Mouse (Mus musculus) limb, embryonic 15.5 days (tissue): Measurements from ENCODE around the gene Ppp1r11. TPM values are rescaled to one million over a fixed set of nuclear protein-coding genes. Genes with fewer than 3 reads are reported as not detected.
"Not testable (repeated sequence)": the region's sequence is repeated elsewhere in the genome, so short reads cannot be mapped to it uniquely, and the experiment has no call there.

Source experiments
- ATAC-seq: fragments of 200-750 bp; cut with Nextera tagmentation; 2 replicates; pipeline ENCODE4 v1.8.0; 2017; ENCODE audit warnings: low read depth, moderate TSS enrichment; ENCODE audit not compliant: insufficient number of reproducible peaks, low FRiP score, low TSS enrichment
- H3K27ac ChIP-seq: fragments of 300-500 bp; sonication (generic); 2 replicates; pipeline ENCODE4 v1.5.1; 2015; ENCODE audit warnings: moderate library complexity, mild to moderate bottlenecking, inconsistent platforms
- H3K27me3 ChIP-seq: fragments of 300-500 bp; sonication (generic); 2 replicates; pipeline ENCODE4 v1.6.1; 2015; ENCODE audit warnings: inconsistent platforms
- H3K36me3 ChIP-seq: fragments of 300-500 bp; sonication (generic); 2 replicates; pipeline ENCODE4 v1.6.1; 2015; ENCODE audit warnings: inconsistent platforms
- H3K4me1 ChIP-seq: fragments of 300-500 bp; sonication (generic); 2 replicates; pipeline ENCODE4 v1.6.1; 2015; ENCODE audit warnings: inconsistent platforms
- H3K4me2 ChIP-seq: fragments of 300-500 bp; sonication (generic); 2 replicates; pipeline ENCODE4 v1.6.1; 2015; ENCODE audit warnings: mild to moderate bottlenecking, inconsistent platforms
- H3K4me3 ChIP-seq: fragments of 300-500 bp; sonication (generic); 2 replicates; pipeline ENCODE4 v1.5.1; 2015; ENCODE audit warnings: mild to moderate bottlenecking, inconsistent platforms
- H3K9ac ChIP-seq: fragments of 300-500 bp; sonication (generic); 2 replicates; pipeline ENCODE4 v1.6.1; 2015; ENCODE audit warnings: inconsistent platforms
- H3K9me3 ChIP-seq: fragments of 300-500 bp; sonication (generic); 2 replicates; pipeline ENCODE4 v1.6.1; 2016; ENCODE audit warnings: inconsistent platforms
- WGBS: fragments of 180-500 bp; shearing (Covaris S2); methylation state at CpG from one replicate; pipeline ENCODE4 v1.1.7; 2015; 5-methylcytosine and 5-hydroxymethylcytosine counted together
- polyA plus RNA-seq: library from polyadenylated mRNA; unstranded; fragments of >200 nt; fragmentation: Nextera tagmentation; extraction: Ambion mirVana; gene quantifications from 2 replicates; pipeline ENCODE4 v1.2.1, GENCODE M21; 2015

Gene Ppp1r11
- 106 and 112 TPM in 2 replicates for polyA plus RNA-seq

DNA sequence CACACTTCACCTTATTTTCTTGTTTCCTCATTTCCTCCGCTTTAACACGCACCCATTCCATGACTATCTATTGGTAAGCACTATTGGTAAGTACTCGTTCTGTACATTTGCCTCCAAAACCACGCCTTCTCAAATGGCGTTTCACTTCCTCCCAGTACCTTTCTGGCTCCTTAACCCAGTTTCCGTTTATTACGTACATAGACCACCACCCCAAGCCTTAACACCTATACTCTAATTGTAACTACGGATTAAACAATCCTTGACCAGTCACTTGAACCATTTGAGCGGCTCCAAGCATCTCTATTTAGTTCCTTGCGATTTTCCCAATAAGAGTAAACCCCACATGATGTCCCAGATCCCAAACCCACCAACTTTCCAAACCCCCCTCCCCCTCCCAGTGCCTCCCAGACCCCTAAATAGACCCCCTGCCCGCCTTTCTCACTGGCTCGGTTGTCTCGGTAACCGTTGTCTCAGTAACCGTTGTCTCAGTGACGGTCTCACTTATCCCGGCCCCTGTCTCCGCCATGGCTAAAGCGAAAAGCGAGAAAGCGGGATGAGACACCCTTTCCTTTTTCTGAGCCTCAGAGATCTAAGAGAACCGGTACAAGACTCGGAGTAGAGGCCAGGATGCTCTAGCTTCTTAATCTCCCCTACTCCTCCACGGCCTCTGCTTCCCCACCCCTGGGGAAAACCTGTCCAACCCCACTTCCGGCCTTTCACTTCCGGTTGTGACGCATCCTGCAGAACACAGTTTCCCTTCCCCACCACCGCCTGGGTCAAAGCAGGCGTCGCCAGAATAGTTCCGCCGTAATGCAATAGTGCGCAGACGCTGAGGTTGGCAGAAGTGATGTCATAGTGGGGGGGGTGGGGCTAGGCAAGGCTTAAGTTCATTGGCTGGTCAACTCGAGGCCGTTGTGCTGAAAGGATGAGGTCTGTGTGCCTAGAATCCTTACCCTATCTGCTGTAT, at the start of gene Ppp1r11:
TSS of gene Ppp1r11 (minus strand) at position 761 of the 967 bp plus-strand sequence.
- ATAC-seq = peak; percentile 95
- Histone ChIP-seq H3K4me1 (peaks cover 20% of the 10 kb centered on the region), H3K4me3 (peak within 1 kb of the TSS; percentile 75), H3K9ac (peak within 1 kb of the TSS; percentile 73), H3K27ac (peak within 1 kb of the TSS; percentile 80), H3K9me3 (no peaks in the 10 kb centered on the region), H3K27me3 (peaks cover 11% of the 10 kb centered on the region), H3K4me2 (peak within 1 kb of the TSS; percentile 62), H3K36me3 (peaks cover 32% of the 10 kb centered on the region)
- WGBS = 3% methylated on average over 36 of the region's 36 CpGs

DNA sequence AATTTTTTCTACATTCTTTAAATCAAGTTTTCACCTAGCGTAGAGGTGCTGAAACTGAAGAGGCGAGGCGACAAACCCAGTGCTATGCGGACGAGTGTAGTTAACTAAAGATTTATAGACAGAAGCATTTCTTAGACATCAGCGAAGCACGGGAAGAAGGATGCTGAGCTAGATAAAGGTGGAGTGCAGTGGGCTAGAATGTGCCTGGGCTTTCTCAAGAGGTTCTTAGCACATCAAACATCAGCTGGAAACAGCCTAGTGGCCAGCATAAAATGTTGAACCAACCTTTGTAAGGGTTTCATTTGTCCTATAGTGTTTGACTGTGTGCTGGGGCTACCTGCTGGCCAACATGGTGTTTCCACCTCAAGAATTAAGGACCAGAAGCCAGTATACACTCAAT, 49.3 kb upstream of the Ppp1r11 start, which contains the start of gene Zfp57:
TSS of gene Zfp57 (plus strand) at position 301 of the 400 bp plus-strand sequence.
- Histone ChIP-seq H3K9me3 (no peaks in the 10 kb centered on the region), H3K27ac (no peak within 1 kb of the TSS), H3K4me1 (peaks cover 7% of the 10 kb centered on the region), H3K9ac (no peak within 1 kb of the TSS), H3K4me3 (peak within 1 kb of the TSS; percentile 75), H3K36me3 (peaks cover 2% of the 10 kb centered on the region), H3K27me3 (no peaks in the 10 kb centered on the region), H3K4me2 (peak within 1 kb of the TSS; percentile 82)
- no peak for ATAC-seq
- WGBS = 91% methylated on average over 7 of the region's 7 CpGs

DNA sequence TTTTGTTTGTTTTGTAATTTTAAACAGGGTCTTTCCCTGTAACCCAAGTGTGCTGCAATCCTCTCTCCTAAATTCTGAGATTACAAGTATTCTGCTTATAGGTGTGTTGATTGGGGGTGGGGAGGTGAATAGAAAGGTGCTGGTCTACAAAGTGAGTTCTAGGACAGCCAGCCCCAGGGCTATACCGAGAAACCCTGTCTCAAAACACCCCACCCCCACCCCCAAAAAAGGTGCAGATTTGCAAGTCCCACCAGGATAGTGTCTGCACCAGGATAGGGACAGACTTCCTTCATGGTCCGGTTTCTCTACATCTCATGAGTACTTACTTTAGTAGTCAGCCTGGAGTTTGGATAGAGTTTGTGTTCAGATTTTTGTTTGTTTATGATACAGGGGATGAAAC, 46.9 kb upstream of the Ppp1r11 start:
- no peak for ATAC-seq
- Histone ChIP-seq H3K9ac (no peak overlapping the region), H3K4me2 (no peak overlapping the region), H3K36me3 (no peaks in the 10 kb centered on the region), H3K4me3 (no peak overlapping the region), H3K27ac (no peak overlapping the region), H3K27me3 (no peaks in the 10 kb centered on the region), H3K4me1 (peaks cover 4% of the 10 kb centered on the region), H3K9me3 (no peaks in the 10 kb centered on the region)
- 74% methylated on average over 2 of the region's 2 CpGs for WGBS

DNA sequence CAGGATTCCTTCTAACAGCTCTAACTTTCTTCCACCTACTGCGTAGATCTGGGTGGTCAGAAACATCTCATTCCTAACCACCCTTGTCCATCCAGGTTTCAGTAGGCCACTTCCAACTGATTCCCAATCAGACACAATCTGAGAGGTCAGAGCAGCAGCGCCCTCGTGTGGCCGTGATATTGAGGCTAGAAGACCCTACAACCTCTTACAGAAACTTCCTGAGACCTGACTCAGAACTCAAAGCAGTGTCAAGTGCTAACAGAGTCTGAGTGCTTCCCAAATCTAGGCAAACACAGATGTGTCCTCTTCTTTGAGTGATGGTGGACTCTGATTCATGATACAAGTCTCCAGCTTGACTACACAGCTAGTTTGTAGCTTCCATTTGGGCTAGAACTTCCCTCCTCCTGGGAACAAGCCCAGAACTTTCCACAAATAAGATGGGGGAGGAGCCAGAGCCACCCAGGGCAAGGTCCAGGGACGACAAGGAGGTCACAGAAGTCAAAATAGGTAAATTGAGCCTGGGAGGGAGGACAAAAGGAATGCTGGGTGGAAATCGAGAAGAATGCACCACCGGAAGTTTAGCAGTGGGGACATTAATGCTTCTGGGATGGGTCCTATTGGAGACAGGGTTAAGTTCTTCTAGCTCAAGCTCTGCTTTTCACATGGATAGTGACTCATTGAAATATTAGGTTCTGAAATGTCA, 45.6 kb upstream of the Ppp1r11 start:
- H3K27ac ChIP-seq = no peak overlapping the region
- H3K27me3 ChIP-seq = no peaks in the 10 kb centered on the region
- no peak overlapping the region for H3K9ac ChIP-seq
- WGBS = 26% methylated on average over 7 of the region's 7 CpGs
- no peaks in the 10 kb centered on the region for H3K36me3 ChIP-seq
- H3K4me1 ChIP-seq = no peaks in the 10 kb centered on the region
- H3K4me3 ChIP-seq = no peak overlapping the region
- H3K9me3 ChIP-seq = no peaks in the 10 kb centered on the region
- H3K4me2 ChIP-seq = no peak overlapping the region
- ATAC-seq = no peak

DNA sequence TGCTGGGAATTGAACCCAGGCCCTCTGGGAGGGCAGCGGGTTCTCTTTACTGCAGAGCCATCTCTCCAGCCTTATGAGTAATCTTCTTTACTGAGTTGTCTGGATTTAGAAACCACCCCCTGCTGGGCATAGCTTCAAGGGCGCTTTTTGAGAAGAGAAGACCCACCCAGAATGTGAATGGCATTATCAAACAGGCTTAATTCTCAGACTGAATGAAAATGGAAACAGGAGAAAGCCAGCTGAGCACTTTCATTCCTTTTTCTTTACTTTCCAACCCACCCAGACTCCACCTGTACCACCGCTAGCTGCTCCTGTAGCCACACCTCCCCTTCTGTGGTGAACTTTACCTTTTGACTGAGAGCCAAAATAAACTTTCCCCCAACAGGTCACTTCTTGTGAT, 43.9 kb upstream of the Ppp1r11 start:
- Histone ChIP-seq H3K4me2 (no peak overlapping the region), H3K9ac (no peak overlapping the region), H3K4me1 (no peaks in the 10 kb centered on the region), H3K4me3 (no peak overlapping the region), H3K27me3 (0 out of 2 replicates have a peak, but pooled peaks cover 4% of the 10 kb centered on the region), H3K36me3 (no peaks in the 10 kb centered on the region), H3K9me3 (no peaks in the 10 kb centered on the region), H3K27ac (no peak overlapping the region)
- no peak for ATAC-seq
- 82% methylated on average over 3 of the region's 3 CpGs for WGBS

DNA sequence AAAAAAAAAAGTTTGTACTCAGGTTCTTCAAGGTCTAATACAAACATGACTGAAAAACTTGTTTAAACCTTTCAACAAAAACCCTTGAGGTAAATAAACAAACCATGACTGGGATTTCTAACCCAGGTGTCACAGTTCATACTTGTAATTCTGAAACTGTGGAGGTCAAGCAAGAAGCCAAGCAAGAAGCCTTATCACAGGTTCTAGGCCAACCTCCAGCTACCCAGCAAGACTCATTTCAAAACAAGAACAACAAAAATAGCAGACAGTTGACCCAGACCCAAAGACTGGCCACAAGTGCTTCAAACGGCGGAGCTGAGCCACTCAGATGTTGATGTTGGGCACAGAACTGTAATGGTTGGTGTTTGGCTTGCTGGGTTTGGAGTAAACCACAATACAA, 43.0 kb upstream of the Ppp1r11 start:
- no peaks in the 10 kb centered on the region for H3K9me3 ChIP-seq
- 96% methylated on average over 2 of the region's 2 CpGs for WGBS
- H3K4me3 ChIP-seq = no peak overlapping the region
- H3K9ac ChIP-seq = no peak overlapping the region
- ATAC-seq = no peak
- no peak overlapping the region for H3K27ac ChIP-seq
- no peak overlapping the region for H3K4me2 ChIP-seq
- H3K36me3 ChIP-seq = no peaks in the 10 kb centered on the region
- no peaks in the 10 kb centered on the region for H3K4me1 ChIP-seq
- H3K27me3 ChIP-seq = 0 out of 2 replicates have a peak, but pooled peaks cover 6% of the 10 kb centered on the region

DNA sequence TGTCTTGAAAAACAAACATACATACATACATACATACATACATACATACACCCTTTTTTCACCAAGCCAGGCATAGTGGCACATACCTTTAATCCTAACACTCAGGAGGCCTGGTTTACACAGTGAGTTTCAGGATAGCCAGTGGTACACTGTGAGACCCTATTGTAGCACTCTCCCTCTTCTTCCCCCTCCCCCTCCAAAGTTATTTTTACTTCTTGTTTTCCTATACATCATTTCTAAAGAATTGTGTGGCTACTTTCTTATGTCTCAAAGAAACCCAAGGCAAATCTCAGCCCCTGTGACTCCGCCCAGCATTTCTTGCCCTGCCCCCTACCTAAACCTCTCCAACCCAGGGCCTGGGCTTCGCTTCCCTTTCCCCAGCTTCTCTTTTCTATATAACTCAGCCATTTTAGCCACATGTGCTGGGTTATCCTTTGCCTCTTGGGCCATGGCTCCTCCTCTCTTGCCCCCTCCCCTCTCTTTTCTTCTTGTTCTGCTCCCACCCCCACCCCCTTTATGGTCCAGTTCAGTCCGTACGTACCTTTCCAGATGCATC, 42.3 kb upstream of the Ppp1r11 start:
- no peaks in the 10 kb centered on the region for H3K9me3 ChIP-seq
- no peaks in the 10 kb centered on the region for H3K36me3 ChIP-seq
- ATAC-seq = no peak
- WGBS = 88% methylated on average over 4 of the region's 4 CpGs
- H3K9ac ChIP-seq = no peak overlapping the region
- H3K27me3 ChIP-seq = peaks cover 12% of the 10 kb centered on the region
- H3K4me2 ChIP-seq = no peak overlapping the region
- H3K4me1 ChIP-seq = no peaks in the 10 kb centered on the region
- H3K27ac ChIP-seq = no peak overlapping the region
- H3K4me3 ChIP-seq = no peak overlapping the region

DNA sequence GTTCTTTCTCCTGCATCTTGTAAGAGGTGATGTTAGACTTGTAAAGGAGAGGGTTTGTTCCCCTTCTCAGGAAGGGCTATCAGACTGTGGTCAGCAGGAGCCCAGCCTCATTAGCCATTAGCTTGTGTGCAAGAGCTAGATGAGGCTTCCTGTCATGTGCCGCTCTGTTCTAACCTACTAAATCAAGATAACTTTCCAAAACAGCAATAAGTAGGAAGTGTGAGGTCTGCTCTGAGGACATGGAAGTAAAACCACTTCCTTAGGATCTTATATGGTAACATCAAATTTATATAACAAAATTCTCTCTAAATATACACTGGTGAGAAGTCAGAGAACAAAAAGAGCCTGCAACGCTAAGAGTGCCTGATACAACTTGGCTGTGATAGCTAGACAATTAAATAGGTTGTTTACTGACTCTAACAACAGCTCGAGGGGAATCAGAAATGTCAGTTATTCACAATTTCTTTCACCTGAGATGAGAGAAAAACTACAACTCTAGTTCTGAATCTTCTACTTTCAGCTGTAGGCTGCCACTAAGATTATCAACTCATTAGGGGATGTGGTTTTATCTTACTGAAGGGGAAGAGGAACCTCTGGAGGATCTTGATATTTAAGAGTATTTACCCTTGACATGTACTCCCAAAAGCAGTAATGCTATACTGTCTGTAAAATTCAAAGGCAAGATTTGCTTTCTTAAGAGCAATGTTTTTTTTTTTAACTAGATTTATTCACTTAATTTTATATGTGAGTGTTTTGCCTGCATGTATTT, 41.0 kb upstream of the Ppp1r11 start:
- H3K4me3 ChIP-seq = no peak overlapping the region
- ATAC-seq = no peak
- WGBS = 56% methylated on average over 3 of the region's 3 CpGs

DNA sequence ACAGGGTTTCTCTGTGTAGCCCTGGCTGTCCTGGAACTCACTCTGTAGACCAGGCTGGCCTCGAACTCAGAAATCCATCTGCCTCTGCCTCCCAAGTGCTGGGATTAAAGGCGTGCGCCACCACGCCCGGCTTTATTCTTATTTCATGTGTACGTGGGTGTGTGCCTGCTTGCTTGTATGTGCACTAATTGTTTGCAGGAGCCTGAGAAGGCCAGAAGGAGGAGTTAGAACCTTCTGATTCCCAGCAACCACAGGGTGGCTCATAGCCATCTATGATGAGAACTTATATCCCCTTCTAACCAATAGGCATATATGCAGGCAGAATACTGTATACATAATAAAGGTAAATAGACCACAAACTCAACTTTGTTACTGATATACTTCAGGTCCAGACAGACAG, 39.1 kb upstream of the Ppp1r11 start:
- WGBS = 91% methylated on average over 6 of the region's 6 CpGs
- not testable (repeated sequence) for ATAC-seq, H3K4me1 ChIP-seq, H3K9ac ChIP-seq, H3K4me2 ChIP-seq, H3K27ac ChIP-seq, H3K9me3 ChIP-seq, H3K4me3 ChIP-seq, H3K36me3 ChIP-seq
- H3K27me3 ChIP-seq = peaks cover 31% of the 10 kb centered on the region

More for the DNA sequence above, 41.0 kb upstream of the Ppp1r11 start:
- H3K36me3 ChIP-seq = no peaks in the 10 kb centered on the region
- H3K9ac ChIP-seq = no peak overlapping the region
- H3K4me1 ChIP-seq = 0 out of 2 replicates have a peak, but pooled peaks cover 3% of the 10 kb centered on the region
- H3K4me2 ChIP-seq = no peak overlapping the region
- H3K27ac ChIP-seq = no peak overlapping the region
- peaks cover 26% of the 10 kb centered on the region for H3K27me3 ChIP-seq
- H3K9me3 ChIP-seq = no peaks in the 10 kb centered on the region

DNA sequence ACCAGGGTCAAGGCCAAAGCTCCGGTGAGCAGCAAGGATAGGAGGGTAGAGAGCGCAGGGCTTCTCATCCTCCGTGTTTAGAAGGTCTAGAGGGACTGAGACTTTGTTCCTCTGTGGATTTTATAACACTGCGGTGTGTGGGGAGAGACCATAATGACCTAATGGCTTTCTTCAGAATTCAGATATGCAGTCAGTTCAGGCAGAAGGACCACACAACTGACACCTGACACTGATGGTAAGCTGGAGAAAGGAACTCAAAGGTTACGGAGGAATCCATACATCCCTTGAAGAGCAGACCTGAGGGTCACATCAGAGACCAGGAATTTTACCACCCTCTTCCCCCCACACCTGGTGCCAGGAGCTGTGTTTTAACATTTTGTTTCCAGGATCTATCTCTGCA, 37.9 kb upstream of the Ppp1r11 start, which contains the start of gene H2-M5:
TSS of gene H2-M5 (minus strand) at position 101 of the 400 bp plus-strand sequence.
- Histone ChIP-seq H3K27me3 (peaks cover 31% of the 10 kb centered on the region), H3K9me3 (no peaks in the 10 kb centered on the region), H3K36me3 (no peaks in the 10 kb centered on the region), H3K4me2 (peak within 1 kb of the TSS; percentile 27; the same call in 1 of the 2 replicates), H3K4me3 (0 out of 2 replicates have a peak within 1 kb of the TSS, but pooled peaks have one; percentile 3), H3K9ac (no peak within 1 kb of the TSS), H3K4me1 (0 out of 2 replicates have a peak, but pooled peaks cover 3% of the 10 kb centered on the region), H3K27ac (no peak within 1 kb of the TSS)
- no peak for ATAC-seq
- WGBS = 27% methylated on average over 5 of the region's 5 CpGs

DNA sequence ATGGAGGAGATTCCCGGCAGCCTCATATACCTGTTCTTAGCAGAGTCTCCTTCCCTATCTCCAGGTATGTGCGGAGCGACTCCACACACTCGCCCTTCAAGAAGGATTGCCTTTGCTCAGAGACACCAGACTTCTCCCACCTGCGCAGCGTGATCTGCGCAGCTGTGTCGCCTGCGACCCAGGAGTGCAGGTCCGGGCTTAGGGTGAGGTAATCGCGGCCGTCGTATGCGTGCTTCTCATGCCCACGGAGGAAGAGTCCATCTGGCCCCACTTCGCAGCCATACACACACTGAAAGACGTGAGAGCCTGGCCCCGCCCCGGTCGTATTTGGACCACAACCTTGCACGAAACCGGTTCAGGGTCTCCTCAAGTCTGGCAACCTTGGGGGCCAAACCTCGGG, 36.9 kb upstream of the Ppp1r11 start:
- H3K9me3 ChIP-seq = no peaks in the 10 kb centered on the region
- ATAC-seq = peak; percentile 35; the same call in 1 of the 2 replicates
- no peak overlapping the region for H3K9ac ChIP-seq
- 0 out of 2 replicates have a peak overlapping the region, but pooled peaks have one; percentile 3 for H3K4me3 ChIP-seq
- H3K4me1 ChIP-seq = 0 out of 2 replicates have a peak, but pooled peaks cover 3% of the 10 kb centered on the region
- H3K27me3 ChIP-seq = peaks cover 31% of the 10 kb centered on the region
- H3K27ac ChIP-seq = no peak overlapping the region
- H3K36me3 ChIP-seq = no peaks in the 10 kb centered on the region
- WGBS = 8% methylated on average over 24 of the region's 24 CpGs
- H3K4me2 ChIP-seq = peak overlapping the region; percentile 27; the same call in 1 of the 2 replicates
